Mouse (Mus musculus) CH12.LX (cell line): ENCODE data around the gene Ikzf1. TPM values are rescaled to one million over a fixed set of nuclear protein-coding genes. Genes with fewer than 3 reads are reported as not detected.

Experiments used
- DNase-seq: peaks from one replicate; pipeline ENCODE4 v3.0.0-alpha.2; 2013; ENCODE audit errors: extremely low read depth
- H3K27ac ChIP-seq: 2 replicates; pipeline ENCODE4 v1.5.1; 2012; ENCODE audit warnings: low read depth, mild to moderate bottlenecking, control low read depth, moderate library complexity; ENCODE audit not compliant: insufficient read depth
- H3K27me3 ChIP-seq: replicated peaks from 2 replicates; pipeline ENCODE3; 2012; ENCODE audit warnings: inconsistent platforms
- H3K36me3 ChIP-seq, 2 experiments: replicated peaks in 1 of 2; 2 replicates each; pipeline versions ENCODE3 to v1.6.1; 2012; ENCODE audit warnings: inconsistent platforms in 1 of 2, low read length in 1 of 2, mild to moderate bottlenecking in 1 of 2, mixed read lengths in 1 of 2, moderate library complexity in 1 of 2; ENCODE audit not compliant: control insufficient read depth in 1 of 2, insufficient read depth in 1 of 2
- H3K4me1 ChIP-seq, 2 experiments: 2 replicates each; pipeline ENCODE4 v1.6.1; 2012; ENCODE audit warnings: inconsistent platforms in 1 of 2, moderate library complexity in 1 of 2; ENCODE audit not compliant: insufficient read depth in 2 of 2, control insufficient read depth in 1 of 2
- H3K4me2 ChIP-seq: 2 replicates; pipeline ENCODE4 v1.6.1; 2012; ENCODE audit warnings: low read depth, mild to moderate bottlenecking, control low read depth; ENCODE audit not compliant: poor library complexity, insufficient read depth, severe bottlenecking
- H3K4me3 ChIP-seq, 3 experiments: fragments of 150-350 bp in 1 of 3; sonication (generic) in 1 of 3; replicated peaks in 1 of 3; 2 replicates each; pipeline versions ENCODE3 to v1.5.1; 2011 to 2012; ENCODE audit warnings: low read depth in 2 of 3, low read length in 2 of 3, mild to moderate bottlenecking in 2 of 3, moderate library complexity in 2 of 3, control low read depth in 1 of 3, improper control_type of control experiment in 1 of 3, inconsistent platforms in 1 of 3, mixed read lengths in 1 of 3; ENCODE audit not compliant: poor library complexity in 1 of 3
- H3K79me2 ChIP-seq: replicated peaks from 2 replicates; pipeline ENCODE4 v1.6.1; 2012; ENCODE audit warnings: mild to moderate bottlenecking, moderate library complexity; ENCODE audit not compliant: control insufficient read depth, poor library complexity, insufficient read depth, severe bottlenecking; ENCODE audit errors: extremely low read depth
- H3K9ac ChIP-seq: 2 replicates; pipeline ENCODE4 v1.6.1; 2012; ENCODE audit warnings: low read depth, mild to moderate bottlenecking, control low read depth, moderate library complexity; ENCODE audit not compliant: insufficient read depth
- H3K9me3 ChIP-seq: replicated peaks from 2 replicates; pipeline ENCODE3; 2012; ENCODE audit warnings: low read length, inconsistent platforms, mixed read lengths
- BHLHE40 ChIP-seq: IDR thresholded peaks from 2 replicates; pipeline ENCODE4 v1.6.1; 2011; ENCODE audit warnings: mild to moderate bottlenecking, low read depth, low read length, improper control_type of control experiment
- CHD1 ChIP-seq: IDR thresholded peaks from 2 replicates; pipeline ENCODE4 v1.6.1; 2012; ENCODE audit warnings: low read depth, low read length, improper control_type of control experiment, inconsistent platforms
- CHD2 ChIP-seq: IDR thresholded peaks from 2 replicates; pipeline ENCODE4 v1.6.1; 2011; ENCODE audit warnings: low read length, improper control_type of control experiment
- CTCF ChIP-seq, 2 experiments: IDR thresholded peaks in 1 of 2; conservative IDR thresholded peaks in 1 of 2; 2 replicates each; pipeline ENCODE4 v1.5.1; 2011 to 2012; ENCODE audit warnings: low read depth in 2 of 2, low read length in 2 of 2, improper control_type of control experiment in 1 of 2, inconsistent platforms in 1 of 2, mild to moderate bottlenecking in 1 of 2, moderate library complexity in 1 of 2
- E2F4 ChIP-seq: IDR thresholded peaks from 2 replicates; pipeline ENCODE4 v1.6.1; 2011; ENCODE audit warnings: low read depth, low read length, improper control_type of control experiment; ENCODE audit not compliant: insufficient replicate concordance
- ELF1 ChIP-seq: IDR thresholded peaks from 2 replicates; pipeline ENCODE4 v1.6.1; 2014; ENCODE audit warnings: low read depth, mild to moderate bottlenecking, inconsistent platforms, low read length, improper control_type of control experiment
- ETS1 ChIP-seq: conservative IDR thresholded peaks from 2 replicates; pipeline ENCODE4 v1.6.1; 2012; ENCODE audit warnings: low read depth, mild to moderate bottlenecking, inconsistent platforms, low read length, improper control_type of control experiment, moderate library complexity
- IRF4 ChIP-seq: IDR thresholded peaks from 2 replicates; pipeline ENCODE4 v1.6.1; 2014; ENCODE audit warnings: low read depth, mild to moderate bottlenecking, inconsistent platforms, low read length, improper control_type of control experiment
- JUN ChIP-seq: IDR thresholded peaks from 2 replicates; pipeline ENCODE4 v1.6.1; 2011; ENCODE audit warnings: low read depth, mild to moderate bottlenecking, low read length, improper control_type of control experiment, moderate library complexity; ENCODE audit not compliant: insufficient read depth
- JUND ChIP-seq: conservative IDR thresholded peaks from 2 replicates; pipeline ENCODE4 v1.6.1; 2011; ENCODE audit warnings: low read depth, low read length, improper control_type of control experiment
- KAT2A ChIP-seq: IDR thresholded peaks from 2 replicates; pipeline ENCODE4 v1.6.1; 2012; ENCODE audit warnings: low read length, improper control_type of control experiment, inconsistent platforms; ENCODE audit not compliant: insufficient replicate concordance
- MAX ChIP-seq: IDR thresholded peaks from 2 replicates; pipeline ENCODE4 v1.6.1; 2011; ENCODE audit warnings: low read length, improper control_type of control experiment
- MAZ ChIP-seq: IDR thresholded peaks from 2 replicates; pipeline ENCODE4 v1.6.1; 2012; ENCODE audit warnings: low read depth, mild to moderate bottlenecking, inconsistent platforms, low read length, improper control_type of control experiment, moderate library complexity
- MXI1 ChIP-seq: IDR thresholded peaks from 2 replicates; pipeline ENCODE4 v1.6.1; 2011; ENCODE audit warnings: mild to moderate bottlenecking, low read depth, low read length, improper control_type of control experiment
- MYC ChIP-seq: IDR thresholded peaks from 2 replicates; pipeline ENCODE4 v1.6.1; 2011; ENCODE audit warnings: low read depth, mild to moderate bottlenecking, improper control_type of control experiment, low read length
- NELFE ChIP-seq: IDR thresholded peaks from 2 replicates; pipeline ENCODE4 v1.6.1; 2011; ENCODE audit warnings: low read depth, low read length, improper control_type of control experiment
- NRF1 ChIP-seq: IDR thresholded peaks from 2 replicates; pipeline ENCODE4 v1.6.1; 2014; ENCODE audit warnings: low read depth, mild to moderate bottlenecking, inconsistent platforms, low read length, improper control_type of control experiment, moderate library complexity
- PAX5 ChIP-seq: IDR thresholded peaks from 2 replicates; pipeline ENCODE4 v1.6.1; 2012; ENCODE audit warnings: low read length, inconsistent platforms, mixed read lengths
- POLR2A ChIP-seq: IDR thresholded peaks from 2 replicates; pipeline ENCODE4 v1.6.1; 2011; ENCODE audit warnings: low read depth, mild to moderate bottlenecking, improper control_type of control experiment, low read length
- POLR2AphosphoS2 ChIP-seq: IDR thresholded peaks from 2 replicates; pipeline ENCODE4 v1.6.1; 2011; ENCODE audit warnings: low read depth, low read length, improper control_type of control experiment
- RCOR1 ChIP-seq: conservative IDR thresholded peaks from 2 replicates; pipeline ENCODE4 v1.6.1; 2012; ENCODE audit warnings: low read depth, mild to moderate bottlenecking, inconsistent platforms, low read length, improper control_type of control experiment
- SIN3A ChIP-seq: IDR thresholded peaks from 2 replicates; pipeline ENCODE4 v1.6.1; 2012; ENCODE audit warnings: low read length, improper control_type of control experiment, inconsistent platforms
- SMC3 ChIP-seq: IDR thresholded peaks from 2 replicates; pipeline ENCODE4 v1.6.1; 2011; ENCODE audit warnings: low read depth, low read length, improper control_type of control experiment
- TCF12 ChIP-seq: IDR thresholded peaks from 2 replicates; pipeline ENCODE4 v1.6.1; 2014; ENCODE audit warnings: low read depth, mild to moderate bottlenecking, inconsistent platforms, low read length, improper control_type of control experiment
- UBTF ChIP-seq: IDR thresholded peaks from 2 replicates; pipeline ENCODE4 v1.6.1; 2012; ENCODE audit warnings: low read depth, mild to moderate bottlenecking, inconsistent platforms, low read length, improper control_type of control experiment, moderate library complexity
- USF1 ChIP-seq: IDR thresholded peaks from 2 replicates; pipeline ENCODE4 v1.6.1; 2014; ENCODE audit warnings: low read depth, mild to moderate bottlenecking, inconsistent platforms, low read length, improper control_type of control experiment
- USF2 ChIP-seq: conservative IDR thresholded peaks from 2 replicates; pipeline ENCODE4 v1.6.1; 2011; ENCODE audit warnings: low read depth, low read length, improper control_type of control experiment
- dilution Hi-C: fragments of 300-500 bp; cut with MboI; formaldehyde crosslinking; loops from 2 replicates; pipeline ENCODE4 v1.14.3; 2020; ENCODE audit warnings: low sequenced_read_pairs; ENCODE audit not compliant: extremely low pct_unique_long_range_greater_than_20kb, extremely low pct_ligation_motif_present
- in situ Hi-C: fragments of 300-500 bp; cut with MboI; formaldehyde crosslinking; loops from 3 replicates; pipeline ENCODE4 v1.14.3; 2019; ENCODE audit warnings: low sequenced_read_pairs, low pct_ligation_motif_present, low pct_unique_long_range_greater_than_20kb, mixed read lengths
- polyA plus RNA-seq: library from polyadenylated mRNA; unstranded; fragments of >175 nt; gene quantifications from 2 replicates; pipeline ENCODE4 v1.2.1, GENCODE M21; 2012; ENCODE audit warnings: low read depth; ENCODE audit not compliant: insufficient read length
- total RNA-seq, 2 experiments: library from RNA; depleted of rRNA; stranded (reverse); fragments of 300-350 nt in 1 of 2; fragments of >200 nt in 1 of 2; gene quantifications; 2 replicates each; pipeline ENCODE4 v1.2.3; 2012 to 2014

Ikzf1 gene
- total and polyA plus RNA-seq, 3 experiments = 33.1 to 68.7 (median 51.2) TPM

DNA sequence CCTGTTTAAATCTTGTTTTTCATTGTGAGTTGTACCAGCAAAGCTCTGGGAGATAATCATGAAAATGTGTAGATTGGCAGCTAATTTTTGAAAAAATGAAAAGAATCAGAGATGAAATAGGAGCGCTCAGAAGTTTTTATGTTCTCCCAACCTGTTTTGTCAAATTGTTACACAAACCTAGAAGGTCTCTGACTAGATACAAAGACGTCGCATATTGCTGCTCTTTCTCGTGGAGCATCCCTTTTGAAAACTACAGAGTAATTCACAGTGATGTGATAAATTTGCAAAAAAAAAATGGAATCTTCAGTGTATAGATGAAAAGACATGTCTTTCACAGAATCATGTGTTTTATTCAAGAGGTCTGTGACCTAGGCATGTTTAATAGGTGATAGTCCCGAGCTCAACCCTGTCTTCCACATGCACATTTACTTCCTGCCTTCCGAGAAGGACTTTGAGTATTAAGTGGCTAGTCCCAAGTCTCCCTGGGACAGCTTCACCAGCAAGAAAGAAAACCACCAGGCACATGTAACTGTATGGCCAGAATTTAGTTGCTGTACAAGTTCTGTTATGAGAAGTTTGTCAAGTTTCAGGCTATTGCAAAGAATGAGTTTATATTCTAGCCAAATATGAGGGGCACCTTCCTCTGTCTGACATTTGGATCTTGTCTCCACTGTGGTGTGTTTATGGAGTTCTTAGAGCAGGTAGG, 9.8 kb downstream of the Ikzf1 start:
- H3K9me3 ChIP-seq = no peaks in the 10 kb centered on the region
- TF ChIP-seq SIN3A = 0 out of 2 replicates have a peak, but pooled peaks have one; percentile 11
- 0 out of 2 replicates have a peak, but pooled peaks have one; percentile 14 for TF ChIP-seq MXI1
- TF ChIP-seq POLR2AphosphoS2 = no peak
- TF ChIP-seq KAT2A = no peak
- peak; percentile 92 for TF ChIP-seq CHD1
- TF ChIP-seq CTCF (conservative IDR thresholded peaks at IDR 0.05 in 1 of 2, IDR thresholded peaks at IDR 0.05 in 1 of 2; ENCODE audit: low read depth in 2 of 2, low read length in 2 of 2) = no peak
- no peak for TF ChIP-seq ETS1
- no peak; the same call in 1 of the 2 replicates for TF ChIP-seq NELFE
- no peak for TF ChIP-seq JUN
- peak; percentile 79; the same call in 1 of the 2 replicates for TF ChIP-seq MYC
- TF ChIP-seq NRF1 = no peak
- 0 out of 2 replicates have a peak, but pooled peaks have one; percentile 24 for TF ChIP-seq IRF4
- TF ChIP-seq BHLHE40 = peak; percentile 42
- TF ChIP-seq MAX = peak; percentile 69; the same call in 1 of the 2 replicates
- TF ChIP-seq MAZ = no peak; the same call in 1 of the 2 replicates
- TF ChIP-seq E2F4 = 0 out of 2 replicates have a peak, but pooled peaks have one; percentile 28
- H3K36me3 ChIP-seq = peaks cover 6 to 26% of the 10 kb centered on the region in 2 experiments
- H3K27me3 ChIP-seq = no peaks in the 10 kb centered on the region
- peak; percentile 35 for DNase-seq
- dilution Hi-C loops (no loop called here), in situ Hi-C loops (loop anchor here (5.0 to 25.0 kb wide), 2 partner anchors 43 to 268 kb away; no protein-coding TSS in a partner anchor)
- H3K27ac ChIP-seq = peak overlapping the region; percentile 99
- H3K4me3 ChIP-seq = peak overlapping the region in 2 of 3 experiments; percentile 4 to 50
- H3K9ac ChIP-seq = peak overlapping the region; percentile 57
- peak overlapping the region; percentile 76 for H3K4me2 ChIP-seq
- peaks cover 74% of the 10 kb centered on the region for H3K79me2 ChIP-seq
- peaks cover 39 to 85% of the 10 kb centered on the region in 2 experiments for H3K4me1 ChIP-seq

DNA sequence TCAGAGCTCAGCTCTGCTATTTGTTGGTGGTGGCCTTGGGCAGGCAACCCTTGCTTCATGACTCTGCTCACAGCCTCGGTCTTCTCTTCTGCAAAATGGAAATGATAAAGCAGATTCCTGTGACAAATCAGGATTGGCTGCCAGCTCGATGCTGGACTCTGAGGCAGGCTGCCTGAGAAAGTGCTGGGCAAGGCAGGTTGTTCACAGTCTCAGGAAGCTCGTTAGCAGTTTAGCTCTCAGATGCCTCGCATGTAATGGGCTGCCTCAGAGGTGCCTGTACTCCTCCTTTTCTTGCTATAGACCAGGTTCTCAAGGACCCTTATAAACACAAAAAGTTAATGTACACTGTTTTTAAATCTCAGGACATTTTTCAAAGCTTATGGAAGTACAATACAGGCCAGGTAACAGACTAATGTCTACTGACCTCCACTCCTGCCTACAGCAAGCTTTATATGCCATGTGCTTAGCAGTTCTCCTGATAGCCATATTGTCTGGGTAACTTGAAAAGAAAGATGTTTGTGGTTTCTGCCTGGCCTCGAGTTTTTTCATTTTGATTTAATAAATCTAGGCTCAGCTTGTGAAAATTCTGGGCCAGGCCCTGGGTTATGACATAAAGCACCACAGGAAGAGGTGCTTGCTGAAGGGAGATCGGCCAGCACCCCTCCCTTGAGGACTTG, 10.5 kb downstream of the Ikzf1 start:
- Histone ChIP-seq H3K4me2 (peak overlapping the region; percentile 76), H3K4me1 (peaks cover 36 to 85% of the 10 kb centered on the region in 2 experiments), H3K36me3 (peaks cover 6 to 31% of the 10 kb centered on the region in 2 experiments), H3K79me2 (peaks cover 81% of the 10 kb centered on the region), H3K9ac (peak overlapping the region; percentile 57), H3K27me3 (no peaks in the 10 kb centered on the region), H3K4me3 (peak overlapping the region; percentile 23 to 50 (median 38)), H3K27ac (peak overlapping the region; percentile 99), H3K9me3 (no peaks in the 10 kb centered on the region)
- in situ Hi-C loops (loop anchor here (5.0 to 25.0 kb wide), 2 partner anchors 42 to 267 kb away; no protein-coding TSS in a partner anchor), dilution Hi-C loops (no loop called here)
- peak; percentile 35 for DNase-seq
- no peak for TF ChIP-seq CTCF (conservative IDR thresholded peaks at IDR 0.05 in 1 of 2, IDR thresholded peaks at IDR 0.05 in 1 of 2; ENCODE audit: low read depth in 2 of 2, low read length in 2 of 2)
- no peak for TF ChIP-seq PAX5
- TF ChIP-seq SMC3 = no peak
- TF ChIP-seq JUND = no peak
- peak; percentile 62; the same call in 1 of the 2 replicates for TF ChIP-seq RCOR1
- TF ChIP-seq USF2 = no peak
- no peak for TF ChIP-seq UBTF
- no peak; the same call in 1 of the 2 replicates for TF ChIP-seq CHD2
- TF ChIP-seq ETS1 = 0 out of 2 replicates have a peak, but pooled peaks have one; percentile 3
- no peak for TF ChIP-seq NELFE
- TF ChIP-seq POLR2A = no peak; the same call in 1 of the 2 replicates
- peak; percentile 58; the same call in 1 of the 2 replicates for TF ChIP-seq MYC
- no peak; the same call in 1 of the 2 replicates for TF ChIP-seq TCF12
- no peak for TF ChIP-seq IRF4
- no peak for TF ChIP-seq ELF1
- TF ChIP-seq USF1 = no peak
- no peak for TF ChIP-seq NRF1
- TF ChIP-seq E2F4 = 0 out of 2 replicates have a peak, but pooled peaks have one; percentile 1
- 0 out of 2 replicates have a peak, but pooled peaks have one; percentile 36 for TF ChIP-seq CHD1
- TF ChIP-seq KAT2A = 0 out of 2 replicates have a peak, but pooled peaks have one; percentile 45
- TF ChIP-seq MAZ = no peak
